Mouse (Mus musculus): ENCODE measurements around the gene Pskh1.

GRCm38 (mm10) chr8:105937496-105938305, 37.5 kb downstream of the Pskh1 start:
- TF ChIP-seq CTCF (IDR thresholded peaks at IDR 0.05; ENCODE audit: low read depth) (no peak), EP300 (optimal IDR thresholded peaks at IDR 0.05) (no peak)
